Mouse (Mus musculus): ENCODE results near the gene Hist1h2bn. TPM values are rescaled to one million over a fixed set of nuclear protein-coding genes. Genes with fewer than 3 reads are reported as not detected.

Gene Hist1h2bn
- total RNA-seq (2023) = 100 to 1,000 TPM; 695 to 749 TPM

GRCm38 (mm10) chr13:21753524-21754285 lies at the start of gene Hist1h2bn, which contains the start of gene Hist1h2ak:
TSS of gene Hist1h2bn (plus strand) at chr13:21754123.
TSS of gene Hist1h2ak (minus strand) at chr13:21753827.

GRCm38 (mm10) chr13:21715864-21716539 lies 37.9 kb upstream of the Hist1h2bn start, which contains the start of the genes Hist1h2bl and Hist1h2ai:
TSS of gene Hist1h2bl (minus strand) at chr13:21716143.
TSS of gene Hist1h2ai (plus strand) at chr13:21716422.

DNA sequence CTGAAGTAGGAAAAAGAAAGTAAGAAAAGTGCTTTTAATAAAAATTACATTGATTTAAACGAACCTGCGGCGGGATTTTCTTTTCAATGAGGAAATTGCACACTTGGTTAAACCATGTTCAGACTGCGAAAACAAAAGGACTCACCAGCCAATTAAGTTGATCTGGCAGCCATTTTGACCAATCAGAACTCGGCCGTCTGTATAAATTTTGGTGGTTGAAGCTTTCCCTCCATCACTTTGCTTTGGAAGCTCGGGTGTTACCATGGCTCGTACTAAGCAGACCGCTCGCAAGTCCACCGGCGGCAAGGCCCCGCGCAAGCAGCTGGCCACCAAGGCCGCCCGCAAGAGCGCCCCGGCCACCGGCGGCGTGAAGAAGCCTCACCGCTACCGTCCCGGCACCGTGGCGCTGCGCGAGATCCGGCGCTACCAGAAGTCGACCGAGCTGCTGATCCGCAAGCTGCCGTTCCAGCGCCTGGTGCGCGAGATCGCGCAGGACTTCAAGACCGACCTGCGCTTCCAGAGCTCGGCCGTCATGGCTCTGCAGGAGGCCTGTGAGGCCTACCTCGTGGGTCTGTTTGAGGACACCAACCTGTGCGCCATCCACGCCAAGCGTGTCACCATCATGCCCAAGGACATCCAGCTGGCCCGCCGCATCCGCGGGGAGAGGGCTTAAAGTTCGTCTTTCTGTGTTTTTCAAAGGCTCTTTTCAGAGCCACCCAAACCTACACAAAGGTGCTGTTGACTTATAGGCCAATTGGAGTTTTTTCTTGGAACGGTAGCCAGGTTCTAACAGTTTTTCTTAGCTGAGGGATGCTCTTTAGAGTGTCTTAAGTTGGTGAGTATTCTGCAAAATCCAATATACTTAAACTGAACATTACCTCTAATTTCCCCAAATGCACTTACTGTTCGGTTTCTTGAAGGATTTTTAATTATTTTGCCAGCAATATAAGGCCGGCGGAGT lies 36.2 kb upstream of the Hist1h2bn start, which contains the start of gene Hist1h3h:
TSS of gene Hist1h3h (plus strand) at position 263 of the 961 bp plus-strand sequence.

DNA sequence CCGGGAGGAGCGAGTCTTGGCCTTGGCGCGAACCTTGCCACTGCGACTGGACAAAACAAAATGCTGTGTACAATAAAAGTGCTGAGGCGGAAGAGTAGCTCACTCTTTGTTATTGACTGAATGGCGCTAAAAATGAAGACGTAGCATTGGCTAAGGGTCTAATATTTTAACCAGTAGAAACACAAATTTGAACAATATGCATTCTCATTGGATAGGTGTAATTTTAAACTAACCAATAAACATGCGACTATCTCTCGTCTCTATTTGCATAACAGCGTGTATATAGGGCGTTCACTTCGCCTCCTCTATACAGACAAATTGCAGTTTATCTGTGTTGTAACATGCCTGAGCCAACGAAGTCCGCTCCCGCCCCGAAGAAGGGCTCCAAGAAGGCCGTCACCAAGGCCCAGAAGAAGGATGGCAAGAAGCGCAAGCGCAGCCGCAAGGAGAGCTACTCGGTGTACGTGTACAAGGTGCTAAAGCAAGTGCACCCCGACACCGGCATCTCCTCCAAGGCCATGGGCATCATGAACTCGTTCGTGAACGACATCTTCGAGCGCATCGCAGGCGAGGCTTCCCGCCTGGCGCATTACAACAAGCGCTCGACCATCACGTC lies 32.1 kb upstream of the Hist1h2bn start, which contains the start of gene Hist1h2bm:
TSS of gene Hist1h2bm (plus strand) at position 288 of the 616 bp plus-strand sequence.

DNA sequence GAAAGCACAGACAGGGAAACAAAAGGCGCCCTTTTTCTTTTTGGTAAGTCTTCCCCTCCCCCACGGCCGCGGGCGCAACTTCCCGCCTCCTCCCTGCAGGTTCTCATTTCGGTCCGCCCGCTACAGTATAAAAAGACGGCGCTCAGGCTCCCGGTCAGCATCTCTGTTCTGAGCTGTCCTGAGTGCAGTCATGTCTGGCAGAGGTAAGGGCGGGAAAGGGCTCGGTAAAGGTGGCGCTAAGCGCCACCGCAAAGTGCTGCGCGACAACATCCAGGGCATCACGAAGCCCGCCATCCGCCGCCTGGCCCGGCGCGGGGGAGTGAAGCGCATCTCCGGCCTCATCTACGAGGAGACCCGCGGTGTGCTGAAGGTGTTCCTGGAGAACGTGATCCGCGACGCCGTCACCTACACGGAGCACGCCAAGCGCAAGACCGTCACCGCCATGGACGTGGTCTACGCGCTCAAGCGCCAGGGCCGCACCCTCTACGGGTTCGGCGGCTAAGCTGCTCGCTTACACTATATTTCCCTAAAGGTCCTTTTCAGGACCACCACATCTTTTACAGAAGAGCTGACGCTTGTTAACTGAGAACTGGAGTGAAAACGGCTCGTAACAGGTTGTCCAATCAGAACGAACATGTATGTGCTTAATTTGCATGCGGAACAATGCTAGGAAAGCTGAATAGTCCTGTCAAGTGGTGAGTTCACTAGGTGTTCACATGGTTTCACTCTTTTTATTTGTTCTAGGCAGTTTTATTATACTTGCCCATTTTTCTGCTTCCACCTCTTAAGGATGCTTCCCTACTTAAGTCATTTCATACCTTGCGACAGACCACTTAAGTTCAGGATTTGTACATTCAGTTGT lies 18.8 kb upstream of the Hist1h2bn start, which contains the start of gene Hist1h4j:
TSS of gene Hist1h4j (plus strand) at position 159 of the 862 bp plus-strand sequence.

GRCm38 (mm10) chr13:21750159-21751017 lies 3.5 kb upstream of the Hist1h2bn start, which contains the start of gene Hist1h4k:
TSS of gene Hist1h4k (minus strand) at chr13:21750505.

DNA sequence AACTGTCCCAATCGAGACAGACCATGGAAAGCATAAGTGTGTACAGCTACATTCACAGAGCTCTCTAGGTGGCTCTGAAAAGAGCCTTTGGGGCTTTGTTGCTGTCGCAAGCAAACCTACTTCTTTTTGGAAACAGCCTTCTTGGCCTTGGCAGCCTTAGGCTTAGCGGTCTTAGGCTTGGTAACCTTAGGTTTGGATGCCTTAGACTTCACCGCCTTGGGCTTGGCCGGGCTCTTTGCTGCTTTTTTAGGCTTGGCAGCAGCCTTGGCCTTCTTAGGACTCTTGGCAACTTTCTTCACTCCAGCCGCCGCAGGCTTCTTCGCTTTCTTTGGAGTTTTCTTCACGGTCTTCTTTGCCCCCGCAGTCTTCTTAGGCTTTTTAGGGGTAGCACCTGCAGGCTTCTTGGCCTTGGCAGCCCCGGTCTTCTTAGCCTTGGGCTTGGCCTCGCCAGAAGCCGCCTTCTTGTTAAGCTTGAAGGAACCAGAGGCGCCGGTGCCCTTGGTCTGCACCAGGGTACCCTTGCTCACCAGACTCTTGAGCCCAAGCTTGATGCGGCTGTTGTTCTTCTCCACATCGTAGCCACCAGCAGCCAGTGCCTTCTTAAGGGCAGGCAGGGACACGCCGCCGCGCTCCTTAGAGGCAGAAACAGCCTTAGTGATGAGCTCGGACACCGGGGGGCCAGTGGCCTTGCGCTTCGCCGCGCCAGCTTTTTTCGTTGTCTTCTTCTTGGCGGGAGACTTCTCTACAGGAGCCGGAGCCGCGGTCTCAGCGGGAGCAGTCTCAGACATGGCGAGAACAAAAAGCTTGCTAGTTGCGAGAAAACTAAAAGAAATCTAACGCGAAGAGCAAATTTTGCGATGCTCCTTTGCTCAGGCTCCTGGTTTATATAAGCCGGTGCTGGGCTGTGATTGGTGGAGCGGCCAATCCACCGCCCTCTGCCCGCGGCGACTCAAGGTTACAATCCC lies 26.1 kb downstream of the Hist1h2bn start, which contains the start of gene Hist1h1b:
TSS of gene Hist1h1b (minus strand) at position 859 of the 965 bp plus-strand sequence.

DNA sequence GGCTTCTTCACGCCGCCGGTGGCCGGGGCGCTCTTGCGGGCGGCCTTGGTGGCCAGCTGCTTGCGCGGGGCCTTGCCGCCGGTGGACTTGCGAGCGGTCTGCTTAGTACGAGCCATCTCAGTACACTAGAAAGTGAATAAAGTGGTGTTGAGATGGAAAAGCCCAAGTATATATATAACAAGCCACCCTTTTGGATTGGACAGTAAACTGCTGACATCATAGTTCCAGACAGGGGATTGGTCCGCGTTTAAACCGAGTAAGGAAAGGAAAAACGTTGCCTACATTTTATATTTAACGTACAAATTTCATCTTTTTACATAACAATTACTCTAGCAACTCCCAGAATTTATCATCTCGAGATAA lies 29.3 kb downstream of the Hist1h2bn start, which contains the start of gene Hist1h3i:
TSS of gene Hist1h3i (minus strand) at position 116 of the 363 bp plus-strand sequence.

DNA sequence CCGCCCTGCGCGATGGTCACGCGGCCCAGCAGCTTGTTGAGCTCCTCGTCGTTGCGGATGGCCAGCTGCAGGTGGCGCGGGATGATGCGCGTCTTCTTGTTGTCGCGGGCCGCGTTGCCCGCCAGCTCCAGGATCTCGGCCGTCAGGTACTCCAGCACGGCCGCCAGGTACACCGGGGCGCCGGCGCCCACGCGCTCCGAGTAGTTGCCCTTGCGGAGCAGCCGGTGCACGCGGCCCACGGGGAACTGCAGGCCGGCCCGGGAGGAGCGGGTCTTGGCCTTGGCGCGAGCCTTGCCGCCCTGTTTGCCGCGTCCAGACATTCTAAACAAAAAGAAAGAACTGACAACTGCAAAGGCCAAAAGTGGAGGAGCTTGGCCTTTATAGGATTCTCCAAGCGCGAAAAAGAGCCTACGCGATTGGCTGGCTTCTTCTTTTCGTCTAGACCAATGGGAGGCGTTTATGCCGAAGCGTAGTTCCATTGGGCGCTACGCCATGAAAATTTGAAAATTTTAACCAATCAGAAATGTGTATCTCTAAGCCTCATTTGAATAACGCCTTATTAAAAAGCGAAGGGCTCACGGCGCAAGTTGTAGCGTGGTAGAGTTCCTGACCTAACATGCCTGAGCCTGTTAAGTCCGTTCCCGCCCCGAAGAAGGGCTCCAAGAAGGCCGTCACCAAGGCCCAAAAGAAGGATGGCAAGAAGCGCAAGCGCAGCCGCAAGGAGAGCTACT lies 33.1 kb downstream of the Hist1h2bn start, which contains the start of the genes Hist1h2an and Hist1h2bp:
TSS of gene Hist1h2an (minus strand) at position 320 of the 731 bp plus-strand sequence.
TSS of gene Hist1h2bp (plus strand) at position 563 of the 731 bp plus-strand sequence.

Other genes with a start within 250 kb of the Hist1h2bn start
- 1 to 10 TPM; 3.8 to 3.9 TPM for gene Zkscan8, start 223.0 kb upstream of the Hist1h2bn start, total RNA-seq (2023)
- gene Olfr1366, start 211.3 kb upstream of the Hist1h2bn start, total RNA-seq (2023) = not detected
- gene Olfr1535, start 194.2 kb upstream of the Hist1h2bn start, total RNA-seq (2023) = not detected
- not detected for gene Olfr1364, start 172.4 kb upstream of the Hist1h2bn start, total RNA-seq (2023)
- gene Olfr1362, start 140.1 kb upstream of the Hist1h2bn start, total RNA-seq (2023) = not detected
- gene Olfr11, start 111.6 kb upstream of the Hist1h2bn start, total RNA-seq (2023) = not detected
- not detected for gene Olfr1361, start 90.7 kb upstream of the Hist1h2bn start, total RNA-seq (2023)
- not detected for gene Olfr1360, start 76.7 kb upstream of the Hist1h2bn start, total RNA-seq (2023)
- not detected for gene Olfr1359, start 56.0 kb upstream of the Hist1h2bn start, total RNA-seq (2023)
- gene Hist1h2bl, start 38.0 kb upstream of the Hist1h2bn start, total RNA-seq (2023) = 1,000 to 10,000 TPM; 1,007 to 1,037 TPM
- 100 to 1,000 TPM; 322 to 368 TPM for gene Hist1h2ai, start 37.7 kb upstream of the Hist1h2bn start, total RNA-seq (2023)
- gene Hist1h3h, start 36.5 kb upstream of the Hist1h2bn start, total RNA-seq (2023) = 1,000 to 10,000 TPM; 1,636 to 1,682 TPM
- 100 to 1,000 TPM; 245 to 302 TPM for gene Hist1h2bm, start 32.1 kb upstream of the Hist1h2bn start, total RNA-seq (2023)
- 100 to 1,000 TPM; 162 to 165 TPM for gene Hist1h4j, start 19.1 kb upstream of the Hist1h2bn start, total RNA-seq (2023)
- gene Hist1h4k, start 3.6 kb upstream of the Hist1h2bn start, total RNA-seq (2023) = 1,000 to 10,000 TPM; 2,386 to 2,430 TPM
- gene Hist1h2ak, start 296 bp upstream of the Hist1h2bn start, total RNA-seq (2023) = 100 to 1,000 TPM; 426 to 441 TPM
- gene Hist1h1b, start 26.5 kb downstream of the Hist1h2bn start, total RNA-seq (2023) = 100 to 1,000 TPM; 583 to 676 TPM
- gene Hist1h3i, start 29.2 kb downstream of the Hist1h2bn start, total RNA-seq (2023) = 1,000 to 10,000 TPM; 1,324 to 1,491 TPM
- 100 to 1,000 TPM; 204 to 209 TPM for gene Hist1h2an, start 33.1 kb downstream of the Hist1h2bn start, total RNA-seq (2023)
- gene Hist1h2bp, start 33.3 kb downstream of the Hist1h2bn start, total RNA-seq (2023) = 100 to 1,000 TPM; 485 to 544 TPM
- 1,000 to 10,000 TPM; 1,192 to 1,249 TPM for gene Hist1h2bq, start 56.1 kb downstream of the Hist1h2bn start, total RNA-seq (2023)
- 1,000 to 10,000 TPM; 2,019 to 2,366 TPM for gene Hist1h2ao, start 56.3 kb downstream of the Hist1h2bn start, total RNA-seq (2023)
- 1,000 to 10,000 TPM; 1,248 to 1,288 TPM for gene Hist1h4m, start 57.6 kb downstream of the Hist1h2bn start, total RNA-seq (2023)
- gene Hist1h4n, start 78.1 kb downstream of the Hist1h2bn start, total RNA-seq (2023) = 100 to 1,000 TPM; 891 to 923 TPM
- gene Hist1h2ap, start 79.4 kb downstream of the Hist1h2bn start, total RNA-seq (2023) = 100 to 1,000 TPM; 561 to 647 TPM
- 1,000 to 10,000 TPM; 1,178 to 1,241 TPM for gene Hist1h2br, start 79.6 kb downstream of the Hist1h2bn start, total RNA-seq (2023)
- gene Zfp184, start 191.0 kb downstream of the Hist1h2bn start, total RNA-seq (2023) = under 1 TPM; 0.69 to 0.84 TPM
- gene Pom121l2, start 227.1 kb downstream of the Hist1h2bn start, total RNA-seq (2023) = not detected

Data from neutrophil, adult 59 days (primary cell).